Mouse (Mus musculus) megakaryocyte, embryonic 14.5 days (primary cell): ENCODE results near the gene Kdm7a.

ENCODE experiments used
- FLI1 ChIP-seq: IDR thresholded peaks from 2 replicates; pipeline ENCODE4 v1.6.1; 2012; ENCODE audit warnings: low read length, inconsistent platforms, mixed read lengths
- GATA1 ChIP-seq: IDR thresholded peaks from 3 replicates; pipeline ENCODE4 v1.6.1; 2012; ENCODE audit warnings: mixed read lengths, low read length, inconsistent platforms, borderline replicate concordance

DNA sequence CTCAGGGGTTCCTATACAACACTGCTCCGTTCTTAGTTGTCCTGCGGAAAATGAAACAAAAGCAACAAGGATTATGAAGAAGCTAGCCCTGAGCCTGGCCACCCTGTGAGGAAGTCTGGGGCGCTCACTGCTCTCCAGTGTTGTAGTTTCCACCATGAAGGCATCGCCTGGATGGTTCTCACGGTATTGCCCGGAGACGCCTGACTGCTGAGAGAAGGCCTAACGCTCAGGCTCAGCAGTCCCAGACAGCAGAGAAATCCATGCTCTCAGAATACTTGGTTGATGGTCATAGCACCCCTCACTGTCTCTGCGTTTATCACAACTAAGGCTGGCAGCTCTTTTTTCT, 20.0 kb upstream of the Kdm7a start:
- TF ChIP-seq GATA1 (no peak), FLI1 (no peak)
